Mouse (Mus musculus) hindbrain, embryonic 16.5 days (tissue): ENCODE results near the gene Nhsl1. TPM values are rescaled to one million over a fixed set of nuclear protein-coding genes. Genes with fewer than 3 reads are reported as not detected.
A peak's percentile ranks its signal among the peaks of the same experiment; 100 is the strongest.

Experiments
- ATAC-seq: fragments of 200-750 bp; cut with Nextera tagmentation; 2 replicates; pipeline ENCODE4 v1.8.0; 2017; ENCODE audit warnings: moderate TSS enrichment, moderate library complexity
- H3K27ac ChIP-seq: fragments of 300-500 bp; sonication (generic); 2 replicates; pipeline ENCODE4 v1.5.1; 2014; ENCODE audit warnings: low read depth, mild to moderate bottlenecking, control low read depth, low read length, moderate library complexity
- H3K27me3 ChIP-seq: fragments of 300-500 bp; sonication (generic); replicated peaks from 2 replicates; pipeline ENCODE4 v1.6.1; 2014; ENCODE audit warnings: low read length; ENCODE audit not compliant: control insufficient read depth, insufficient read depth
- H3K36me3 ChIP-seq: fragments of 300-500 bp; sonication (generic); 2 replicates; pipeline ENCODE4 v1.6.1; 2014; ENCODE audit warnings: mild to moderate bottlenecking, low read length, moderate library complexity, mixed read lengths; ENCODE audit not compliant: control insufficient read depth, insufficient read depth
- H3K4me1 ChIP-seq: fragments of 300-500 bp; sonication (generic); 2 replicates; pipeline ENCODE4 v1.6.1; 2014; ENCODE audit warnings: low read depth, low read length; ENCODE audit not compliant: control insufficient read depth, insufficient read depth
- H3K4me2 ChIP-seq: fragments of 300-500 bp; sonication (generic); 2 replicates; pipeline ENCODE4 v1.6.1; 2014; ENCODE audit warnings: mild to moderate bottlenecking, low read length, control low read depth, moderate library complexity
- H3K4me3 ChIP-seq: fragments of 300-500 bp; sonication (generic); 2 replicates; pipeline ENCODE4 v1.5.1; 2014; ENCODE audit warnings: mild to moderate bottlenecking, low read length, control low read depth, moderate library complexity
- H3K9ac ChIP-seq: fragments of 300-500 bp; sonication (generic); 2 replicates; pipeline ENCODE4 v1.6.1; 2014; ENCODE audit warnings: low read depth, mild to moderate bottlenecking, control low read depth, low read length, moderate library complexity
- H3K9me3 ChIP-seq: fragments of 300-500 bp; sonication (generic); 2 replicates; pipeline ENCODE4 v1.6.1; 2014; ENCODE audit warnings: mild to moderate bottlenecking, low read length, moderate library complexity; ENCODE audit not compliant: control insufficient read depth
- WGBS: fragments of 180-500 bp; shearing (Covaris S2); extraction: QIAGEN DNeasy Blood & Tissue Kit; methylation state at CpG from one replicate; pipeline ENCODE4 v1.1.7; 2014; 5-methylcytosine and 5-hydroxymethylcytosine counted together
- polyA plus RNA-seq: library from polyadenylated mRNA; unstranded; fragments of >200 nt; fragmentation: Nextera tagmentation; extraction: Ambion mirVana; gene quantifications from 2 replicates; pipeline ENCODE4 v1.2.1, GENCODE M21; 2015

The Nhsl1 gene
- polyA plus RNA-seq, 1 experiment from 2014 or later, result 12.8 TPM

GRCm38 (mm10) chr10:18358461-18358860 lies 39.7 kb downstream of the Nhsl1 start:
- Histone ChIP-seq H3K9me3 (no peaks in the 10 kb centered on the region), H3K4me3 (no peak overlapping the region), H3K36me3 (no peaks in the 10 kb centered on the region), H3K9ac (no peak overlapping the region), H3K4me1 (no peaks in the 10 kb centered on the region; the same call in 1 of the 2 replicates), H3K27me3 (no peaks in the 10 kb centered on the region), H3K4me2 (no peak overlapping the region), H3K27ac (no peak overlapping the region)
- ATAC-seq, result no peak
- WGBS, result 78% methylated on average over 5 of the region's 5 CpGs

- Histone ChIP-seq H3K4me2 (no peak overlapping the region), H3K36me3 (no peaks in the 10 kb centered on the region), H3K4me3 (no peak overlapping the region), H3K27me3 (no peaks in the 10 kb centered on the region), H3K4me1 (no peaks in the 10 kb centered on the region; the same call in 1 of the 2 replicates), H3K27ac (no peak overlapping the region), H3K9me3 (no peaks in the 10 kb centered on the region), H3K9ac (no peak overlapping the region)
- WGBS, result 45% methylated on average over 6 of the region's 6 CpGs
- peak; percentile 88 for ATAC-seq
Observed at GRCm38 (mm10) chr10:18360175-18360574, 41.4 kb downstream of the Nhsl1 start.

GRCm38 (mm10) chr10:18365432-18365831 lies 46.6 kb downstream of the Nhsl1 start:
- H3K4me2 ChIP-seq, result no peak overlapping the region
- no peak overlapping the region for H3K27ac ChIP-seq
- ATAC-seq, result no peak
- H3K4me3 ChIP-seq, result no peak overlapping the region
- no peaks in the 10 kb centered on the region for H3K27me3 ChIP-seq
- WGBS, result 94% methylated on average over 6 of the region's 6 CpGs
- peaks cover 2% of the 10 kb centered on the region; the same call in 1 of the 2 replicates for H3K4me1 ChIP-seq
- H3K9ac ChIP-seq, result no peak overlapping the region
- no peaks in the 10 kb centered on the region for H3K9me3 ChIP-seq
- no peaks in the 10 kb centered on the region for H3K36me3 ChIP-seq

- peak; percentile 57; the same call in 1 of the 2 replicates for ATAC-seq
- H3K36me3 ChIP-seq, result no peaks in the 10 kb centered on the region
- no peak overlapping the region for H3K4me3 ChIP-seq
- no peaks in the 10 kb centered on the region for H3K9me3 ChIP-seq
- H3K27ac ChIP-seq, result peak overlapping the region; percentile 48; the same call in 1 of the 2 replicates
- H3K4me2 ChIP-seq, result no peak overlapping the region; the same call in 1 of the 2 replicates
- H3K27me3 ChIP-seq, result no peaks in the 10 kb centered on the region
- no peak overlapping the region for H3K9ac ChIP-seq
- H3K4me1 ChIP-seq, result peaks cover 9% of the 10 kb centered on the region; the same call in 1 of the 2 replicates
- WGBS, result 60% methylated on average over 7 of the region's 7 CpGs
Observed at GRCm38 (mm10) chr10:18366697-18367096, 47.9 kb downstream of the Nhsl1 start.

- 94% methylated on average over 8 of the region's 8 CpGs for WGBS
- Histone ChIP-seq H3K4me1 (peaks cover 14% of the 10 kb centered on the region), H3K4me2 (no peak overlapping the region), H3K36me3 (no peaks in the 10 kb centered on the region), H3K9ac (no peak overlapping the region), H3K27me3 (no peaks in the 10 kb centered on the region), H3K9me3 (no peaks in the 10 kb centered on the region), H3K4me3 (no peak overlapping the region), H3K27ac (no peak overlapping the region)
- ATAC-seq, result no peak
Observed at GRCm38 (mm10) chr10:18368111-18368510, 49.3 kb downstream of the Nhsl1 start.

- no peak overlapping the region for H3K4me2 ChIP-seq
- no peak overlapping the region for H3K27ac ChIP-seq
- WGBS, result 31% methylated on average over 17 of the region's 17 CpGs
- no peak overlapping the region for H3K4me3 ChIP-seq
- peaks cover 14% of the 10 kb centered on the region for H3K4me1 ChIP-seq
- no peak overlapping the region for H3K9ac ChIP-seq
- H3K36me3 ChIP-seq, result no peaks in the 10 kb centered on the region
- no peaks in the 10 kb centered on the region for H3K27me3 ChIP-seq
- H3K9me3 ChIP-seq, result no peaks in the 10 kb centered on the region
- peak; percentile 18; the same call in 1 of the 2 replicates for ATAC-seq
Observed at GRCm38 (mm10) chr10:18370475-18371286, 51.9 kb downstream of the Nhsl1 start.

GRCm38 (mm10) chr10:18371866-18372265 lies 53.1 kb downstream of the Nhsl1 start:
- peak; percentile 63 for ATAC-seq
- H3K4me1 ChIP-seq, result peaks cover 14% of the 10 kb centered on the region
- peak overlapping the region; percentile 4; the same call in 1 of the 2 replicates for H3K27ac ChIP-seq
- H3K4me3 ChIP-seq, result peak overlapping the region; percentile 26
- H3K27me3 ChIP-seq, result no peaks in the 10 kb centered on the region
- H3K36me3 ChIP-seq, result no peaks in the 10 kb centered on the region
- WGBS, result 41% methylated on average over 13 of the region's 13 CpGs
- 0 out of 2 replicates have a peak overlapping the region, but pooled peaks have one; percentile 23 for H3K9ac ChIP-seq
- peak overlapping the region; percentile 49 for H3K4me2 ChIP-seq
- H3K9me3 ChIP-seq, result no peaks in the 10 kb centered on the region

- no peaks in the 10 kb centered on the region for H3K27me3 ChIP-seq
- no peaks in the 10 kb centered on the region for H3K36me3 ChIP-seq
- peak overlapping the region; percentile 70 for H3K27ac ChIP-seq
- H3K4me1 ChIP-seq, result peaks cover 14% of the 10 kb centered on the region
- H3K9ac ChIP-seq, result no peak overlapping the region
- no peaks in the 10 kb centered on the region for H3K9me3 ChIP-seq
- no peak overlapping the region for H3K4me3 ChIP-seq
- ATAC-seq, result peak; percentile 78
- 30% methylated on average over 3 of the region's 3 CpGs for WGBS
- no peak overlapping the region for H3K4me2 ChIP-seq
Observed at GRCm38 (mm10) chr10:18375301-18375700, 56.5 kb downstream of the Nhsl1 start.

GRCm38 (mm10) chr10:18384766-18385165 lies 66.0 kb downstream of the Nhsl1 start:
- no peak overlapping the region for H3K4me3 ChIP-seq
- 74% methylated on average over 2 of the region's 2 CpGs for WGBS
- ATAC-seq, result no peak

More at GRCm38 (mm10) chr10:18384766-18385165, 66.0 kb downstream of the Nhsl1 start:
- Histone ChIP-seq H3K4me1 (no peaks in the 10 kb centered on the region), H3K27ac (no peak overlapping the region), H3K9me3 (no peaks in the 10 kb centered on the region), H3K4me2 (no peak overlapping the region), H3K36me3 (no peaks in the 10 kb centered on the region), H3K9ac (no peak overlapping the region), H3K27me3 (no peaks in the 10 kb centered on the region)
